Mouse (Mus musculus): ENCODE measurements at regions not wholly inside any gene's neighbourhood (a gene's known extent, or its start where the extent isn't known, plus 50 kb on each side); places are given as distances from the start of the nearest gene placed in this dataset.

GRCm38 (mm10) chr1:19912194-19912846 is 703.6 kb downstream of the Tfap2b start:
- H3K4me1 ChIP-seq (replicated peaks; ENCODE audit: control insufficient read depth, insufficient read depth, low read length) = no peaks in the 10 kb centered on the region
- H3K27ac ChIP-seq (ENCODE audit: low read depth, low read length) = no peak overlapping the region
- no peaks in the 10 kb centered on the region for H3K9me3 ChIP-seq (ENCODE audit: control insufficient read depth, low read length)
- H3K9ac ChIP-seq (ENCODE audit: low read length) = no peak overlapping the region
- H3K36me3 ChIP-seq (ENCODE audit: control insufficient read depth, insufficient read depth, low read length) = no peaks in the 10 kb centered on the region
- 24% methylated on average over 2 of the region's 2 CpGs for WGBS
- H3K4me2 ChIP-seq (ENCODE audit: low read depth, low read length, severe bottlenecking) = no peak overlapping the region
- H3K27me3 ChIP-seq (ENCODE audit: control insufficient read depth, insufficient read depth, low read length) = peaks cover 22% of the 10 kb centered on the region
- no peak overlapping the region for H3K4me3 ChIP-seq (ENCODE audit: low read depth, low read length)
- DNase-seq (ENCODE audit: low spot score) (no peak), ATAC-seq (replicated peaks; ENCODE audit: low FRiP score) (no peak)

GRCm38 (mm10) chr1:19918762-19919161 is 699.1 kb downstream of the Pkhd1 start:
- Histone ChIP-seq H3K4me3 (ENCODE audit: low read depth, low read length) (no peak overlapping the region), H3K9me3 (ENCODE audit: control insufficient read depth, low read length) (no peaks in the 10 kb centered on the region), H3K27me3 (ENCODE audit: control insufficient read depth, insufficient read depth, low read length) (peaks cover 10% of the 10 kb centered on the region), H3K9ac (ENCODE audit: low read length) (no peak overlapping the region), H3K4me2 (ENCODE audit: low read depth, low read length, severe bottlenecking) (no peak overlapping the region), H3K27ac (ENCODE audit: low read depth, low read length) (no peak overlapping the region), H3K36me3 (ENCODE audit: control insufficient read depth, insufficient read depth, low read length) (no peaks in the 10 kb centered on the region), H3K4me1 (replicated peaks; ENCODE audit: control insufficient read depth, insufficient read depth, low read length) (no peaks in the 10 kb centered on the region)
- ATAC-seq (replicated peaks; ENCODE audit: low FRiP score) (no peak), DNase-seq (ENCODE audit: low spot score) (no peak)
- WGBS = 86% methylated on average over 4 of the region's 4 CpGs

- no peak overlapping the region for H3K4me2 ChIP-seq (ENCODE audit: low read depth, low read length, severe bottlenecking)
- peaks cover 34% of the 10 kb centered on the region for H3K27me3 ChIP-seq (ENCODE audit: control insufficient read depth, insufficient read depth, low read length)
- H3K27ac ChIP-seq (ENCODE audit: low read depth, low read length) = no peak overlapping the region
- H3K4me3 ChIP-seq (ENCODE audit: low read depth, low read length) = no peak overlapping the region
- 77% methylated on average over 1 of the region's 1 CpGs for WGBS
- H3K9me3 ChIP-seq (ENCODE audit: control insufficient read depth, low read length) = no peaks in the 10 kb centered on the region
- no peak; the same call in 1 of the 2 replicates for ATAC-seq (replicated peaks; ENCODE audit: low FRiP score)
- no peaks in the 10 kb centered on the region for H3K36me3 ChIP-seq (ENCODE audit: control insufficient read depth, insufficient read depth, low read length)
- no peaks in the 10 kb centered on the region for H3K4me1 ChIP-seq (replicated peaks; ENCODE audit: control insufficient read depth, insufficient read depth, low read length)
- DNase-seq (ENCODE audit: low spot score) = no peak
- H3K9ac ChIP-seq (ENCODE audit: low read length) = no peak overlapping the region
Observed at GRCm38 (mm10) chr1:19927192-19927591, 690.7 kb downstream of the Pkhd1 start.

- H3K4me3 ChIP-seq (ENCODE audit: low read depth, low read length) = no peak overlapping the region
- no peaks in the 10 kb centered on the region for H3K4me1 ChIP-seq (replicated peaks; ENCODE audit: control insufficient read depth, insufficient read depth, low read length)
- H3K27ac ChIP-seq (ENCODE audit: low read depth, low read length) = no peak overlapping the region
- peaks cover 31% of the 10 kb centered on the region for H3K27me3 ChIP-seq (ENCODE audit: control insufficient read depth, insufficient read depth, low read length)
- H3K36me3 ChIP-seq (ENCODE audit: control insufficient read depth, insufficient read depth, low read length) = no peaks in the 10 kb centered on the region
- ATAC-seq (replicated peaks; ENCODE audit: low FRiP score) (peak; percentile 72), DNase-seq (ENCODE audit: low spot score) (peak; percentile 49)
- 8% methylated on average over 5 of the region's 5 CpGs for WGBS
- no peaks in the 10 kb centered on the region for H3K9me3 ChIP-seq (ENCODE audit: control insufficient read depth, low read length)
- no peak overlapping the region for H3K4me2 ChIP-seq (ENCODE audit: low read depth, low read length, severe bottlenecking)
- H3K9ac ChIP-seq (ENCODE audit: low read length) = no peak overlapping the region
Observed at GRCm38 (mm10) chr1:19927736-19928327, 690.0 kb downstream of the Pkhd1 start.

GRCm38 (mm10) chr1:19951050-19951679 is 666.7 kb downstream of the Pkhd1 start:
- Histone ChIP-seq H3K4me2 (ENCODE audit: low read depth, low read length, severe bottlenecking) (peak overlapping the region; percentile 11; the same call in 1 of the 2 replicates), H3K9me3 (ENCODE audit: control insufficient read depth, low read length) (no peaks in the 10 kb centered on the region), H3K27me3 (ENCODE audit: control insufficient read depth, insufficient read depth, low read length) (no peaks in the 10 kb centered on the region), H3K27ac (ENCODE audit: low read depth, low read length) (no peak overlapping the region), H3K9ac (ENCODE audit: low read length) (no peak overlapping the region), H3K36me3 (ENCODE audit: control insufficient read depth, insufficient read depth, low read length) (no peaks in the 10 kb centered on the region), H3K4me3 (ENCODE audit: low read depth, low read length) (no peak overlapping the region), H3K4me1 (replicated peaks; ENCODE audit: control insufficient read depth, insufficient read depth, low read length) (no peaks in the 10 kb centered on the region)
- peak; percentile 44; the same call in 1 of the 2 replicates for ATAC-seq (replicated peaks; ENCODE audit: low FRiP score)
- 26% methylated on average over 7 of the region's 7 CpGs for WGBS
- DNase-seq (ENCODE audit: low spot score) = peak; percentile 53

GRCm38 (mm10) chr1:19951680-19952248 is 666.1 kb downstream of the Pkhd1 start:
- Histone ChIP-seq H3K27me3 (ENCODE audit: control insufficient read depth, insufficient read depth, low read length) (no peaks in the 10 kb centered on the region), H3K4me1 (replicated peaks; ENCODE audit: control insufficient read depth, insufficient read depth, low read length) (no peaks in the 10 kb centered on the region), H3K4me3 (ENCODE audit: low read depth, low read length) (no peak overlapping the region), H3K36me3 (ENCODE audit: control insufficient read depth, insufficient read depth, low read length) (no peaks in the 10 kb centered on the region), H3K27ac (ENCODE audit: low read depth, low read length) (no peak overlapping the region), H3K9ac (ENCODE audit: low read length) (no peak overlapping the region), H3K9me3 (ENCODE audit: control insufficient read depth, low read length) (no peaks in the 10 kb centered on the region), H3K4me2 (ENCODE audit: low read depth, low read length, severe bottlenecking) (peak overlapping the region; percentile 11; the same call in 1 of the 2 replicates)
- ATAC-seq (replicated peaks; ENCODE audit: low FRiP score) = no peak
- DNase-seq (ENCODE audit: low spot score) = no peak
- WGBS = 25% methylated on average over 8 of the region's 8 CpGs

GRCm38 (mm10) chr1:19973364-19973763 is 644.5 kb downstream of the Pkhd1 start:
- ATAC-seq (replicated peaks; ENCODE audit: low FRiP score) = peak; percentile 55; the same call in 1 of the 2 replicates
- Histone ChIP-seq H3K27ac (ENCODE audit: low read depth, low read length) (no peak overlapping the region), H3K9ac (ENCODE audit: low read length) (no peak overlapping the region), H3K4me3 (ENCODE audit: low read depth, low read length) (no peak overlapping the region), H3K9me3 (ENCODE audit: control insufficient read depth, low read length) (no peaks in the 10 kb centered on the region), H3K4me1 (replicated peaks; ENCODE audit: control insufficient read depth, insufficient read depth, low read length) (no peaks in the 10 kb centered on the region), H3K36me3 (ENCODE audit: control insufficient read depth, insufficient read depth, low read length) (no peaks in the 10 kb centered on the region), H3K4me2 (ENCODE audit: low read depth, low read length, severe bottlenecking) (no peak overlapping the region), H3K27me3 (ENCODE audit: control insufficient read depth, insufficient read depth, low read length) (peaks cover 11% of the 10 kb centered on the region)
- 45% methylated on average over 4 of the region's 4 CpGs for WGBS
- no peak for DNase-seq (ENCODE audit: low spot score)

- WGBS = 63% methylated on average over 2 of the region's 2 CpGs
- Histone ChIP-seq H3K27ac (ENCODE audit: low read depth, low read length) (no peak overlapping the region), H3K27me3 (ENCODE audit: control insufficient read depth, insufficient read depth, low read length) (peaks cover 14% of the 10 kb centered on the region), H3K9me3 (ENCODE audit: control insufficient read depth, low read length) (no peaks in the 10 kb centered on the region), H3K36me3 (ENCODE audit: control insufficient read depth, insufficient read depth, low read length) (no peaks in the 10 kb centered on the region), H3K4me3 (ENCODE audit: low read depth, low read length) (no peak overlapping the region), H3K4me2 (ENCODE audit: low read depth, low read length, severe bottlenecking) (no peak overlapping the region), H3K9ac (ENCODE audit: low read length) (no peak overlapping the region), H3K4me1 (replicated peaks; ENCODE audit: control insufficient read depth, insufficient read depth, low read length) (no peaks in the 10 kb centered on the region)
- no peak for ATAC-seq (replicated peaks; ENCODE audit: low FRiP score)
- DNase-seq (ENCODE audit: low spot score) = no peak
Observed at GRCm38 (mm10) chr1:19973981-19974380, 643.9 kb downstream of the Pkhd1 start.
